Mouse (Mus musculus) bone marrow macrophage, adult 2 months (primary cell): ENCODE data around the gene Tmem39a.

Experiments used
- CTCF ChIP-seq: IDR thresholded peaks from 2 replicates; pipeline ENCODE4 v1.5.1; 2012; ENCODE audit warnings: low read depth, mild to moderate bottlenecking, low read length, moderate library complexity
- POLR2A ChIP-seq: IDR thresholded peaks from 2 replicates; pipeline ENCODE4 v1.6.1; 2012; ENCODE audit warnings: mild to moderate bottlenecking, low read depth, low read length, borderline replicate concordance

GRCm38 (mm10) chr16:38594435-38594834, 35.9 kb downstream of the Tmem39a start:
- TF ChIP-seq CTCF, result no peak
- TF ChIP-seq POLR2A, result no peak
